Mouse (Mus musculus) cerebellum, adult 11-12 months (tissue): ENCODE results near the gene Arhgap35.

Source experiments
- DNase-seq: peaks from one replicate; pipeline ENCODE4 v3.0.0; 2022

Gene Arhgap35

GRCm38 (mm10) chr7:16461705-16462104 is 153.1 kb downstream of the Arhgap35 start:
- peak; percentile 48 for DNase-seq

GRCm38 (mm10) chr7:16461151-16461550 is 153.6 kb downstream of the Arhgap35 start:
- DNase-seq, result no peak

DNA sequence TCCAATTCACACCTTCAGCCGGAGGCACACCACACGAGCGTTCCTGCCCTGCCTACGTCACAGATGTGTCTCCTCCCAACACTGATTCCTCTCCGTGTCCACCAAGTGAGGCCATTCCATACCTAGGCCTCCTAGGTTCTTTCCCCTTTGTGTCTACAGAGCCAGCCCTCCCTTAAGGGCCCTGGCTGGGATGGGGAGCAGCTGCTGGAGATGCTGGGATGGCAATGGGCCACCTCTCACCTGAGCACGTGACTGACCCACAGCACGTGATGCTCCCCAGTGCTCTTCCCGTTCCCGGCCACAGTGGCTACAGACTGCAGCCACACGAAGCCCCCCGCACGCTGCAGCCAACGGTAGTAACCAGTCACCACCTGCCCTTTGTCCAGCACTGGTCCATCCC is 154.2 kb downstream of the Arhgap35 start:
- peak; percentile 67 for DNase-seq

DNA sequence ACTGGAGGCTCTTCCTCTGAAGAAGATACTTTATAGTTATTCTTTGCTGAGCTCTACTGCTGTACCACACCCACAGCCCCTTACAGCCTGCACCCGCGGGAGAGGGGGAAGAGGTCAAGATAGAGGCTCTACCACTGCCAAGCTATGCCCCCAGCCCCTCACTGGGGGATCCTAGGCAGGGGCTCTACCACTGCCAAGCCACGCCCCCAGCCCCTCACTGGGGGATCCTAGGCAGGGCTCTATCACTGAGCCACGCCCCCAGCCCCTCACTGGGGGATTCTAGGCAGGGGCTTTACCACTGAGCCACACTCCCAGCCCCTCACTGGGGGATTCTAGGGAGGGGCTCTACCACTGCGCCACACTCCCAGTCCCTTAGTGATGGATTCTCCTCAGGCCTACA is 158.5 kb downstream of the Arhgap35 start:
- peak; percentile 39 for DNase-seq

DNA sequence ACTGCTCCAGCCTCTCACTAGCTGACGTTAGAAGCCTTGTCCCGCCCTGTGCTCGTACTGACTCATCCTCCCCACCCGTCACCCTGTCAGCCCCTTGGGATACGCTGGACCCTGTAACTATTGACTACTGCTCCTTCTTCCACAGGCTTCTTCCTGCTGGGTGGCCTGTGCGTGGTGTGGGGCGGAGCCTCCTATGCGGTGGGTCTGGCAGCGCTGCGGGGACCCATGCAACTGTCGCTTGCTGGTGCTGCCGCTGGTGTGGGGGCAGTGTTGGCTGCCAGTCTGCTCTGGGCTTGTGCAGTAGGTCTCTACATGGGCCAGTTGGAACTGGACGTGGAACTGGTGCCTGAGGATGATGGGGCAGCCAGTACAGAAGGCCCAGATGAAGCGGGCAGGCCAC is 159.8 kb downstream of the Arhgap35 start:
- peak; percentile 40 for DNase-seq

GRCm38 (mm10) chr7:16453118-16453711 is 161.6 kb downstream of the Arhgap35 start:
- DNase-seq, result no peak

DNA sequence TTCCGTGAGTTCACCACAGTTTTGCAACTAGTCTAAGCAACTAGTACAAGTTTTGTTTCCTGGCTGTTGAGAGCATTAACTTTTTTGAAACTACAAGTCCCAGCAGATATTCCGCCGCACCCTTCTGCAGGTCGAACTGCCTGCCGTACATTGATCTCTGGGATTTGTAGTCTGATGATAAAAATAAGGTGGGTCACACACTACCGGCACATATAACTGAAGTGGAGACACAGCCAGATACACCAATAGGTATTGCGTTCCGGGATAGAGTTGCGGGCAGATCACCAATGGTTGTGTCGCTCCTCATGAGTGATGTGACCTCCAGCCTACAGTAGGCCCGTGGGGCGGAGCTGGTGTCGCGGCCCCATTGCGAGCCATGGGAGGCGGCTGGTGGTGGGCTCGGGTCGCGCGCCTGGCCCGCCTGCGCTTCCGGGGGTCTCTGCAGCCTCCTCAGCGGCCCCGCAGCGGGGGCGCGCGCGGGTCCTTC is 162.2 kb downstream of the Arhgap35 start, which contains the start of gene Tmem160:
TSS of gene Tmem160 (plus strand) at position 193 of the 487 bp plus-strand sequence.
- peak; percentile 92 for DNase-seq

GRCm38 (mm10) chr7:16451656-16452055 is 163.1 kb downstream of the Arhgap35 start:
- DNase-seq, result peak; percentile 56
